ENCODE assay signal across 24 mouse cellular contexts in the genomic region with DNA sequence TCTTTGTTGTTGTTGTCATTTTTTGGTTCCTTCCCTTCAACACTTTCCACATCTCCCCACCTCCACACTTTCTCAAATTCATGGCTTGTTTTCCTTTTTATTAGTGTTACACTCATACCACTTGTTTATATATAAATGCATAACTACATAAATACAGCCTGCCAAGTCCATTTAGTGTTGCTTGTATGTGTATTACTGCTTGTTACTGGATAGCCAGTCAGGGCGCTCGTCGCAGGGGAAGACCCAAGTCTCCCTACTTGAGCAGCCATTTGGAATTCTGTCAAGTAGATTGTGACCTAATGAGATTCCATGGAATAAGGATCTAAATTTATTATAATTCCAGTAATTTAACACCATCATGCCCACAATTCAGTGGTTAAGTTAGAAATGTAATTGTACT.
"Had no signal": no experiment of that assay in that cellular context is flagged by ENCODE, and none has a peak within 500 bp of the region (broad histone marks: within the 10 kb centered on the region; RNA-seq: fewer than 3 reads in every experiment).

No protein-coding gene starts in this region.

- H3K27ac ChIP-seq: gastrocnemius, adult 2 months; heart, adult 2 months; hindbrain, embryonic 10.5 days; hindbrain, embryonic 12.5 days; hindbrain, embryonic 14.5 days; intestine, embryonic 15.5 days; layer of hippocampus, adult 2 months; left cerebral cortex, adult 2 months; limb, embryonic 10.5 days; limb, embryonic 12.5 days had no signal

- H3K27me3 ChIP-seq: heart, embryonic 12.5 days; hindbrain, embryonic 12.5 days; intestine, embryonic 15.5 days; limb, embryonic 12.5 days had no signal

- H3K9ac ChIP-seq: heart, embryonic 12.5 days; hindbrain, embryonic 12.5 days; hindbrain, embryonic 14.5 days; intestine, embryonic 15.5 days; limb, embryonic 12.5 days had no signal

- H3K4me1 ChIP-seq: heart, embryonic 12.5 days; hindbrain, embryonic 10.5 days; hindbrain, embryonic 12.5 days; intestine, embryonic 15.5 days had no signal

- H3K4me2 ChIP-seq: heart, embryonic 12.5 days; hindbrain, embryonic 12.5 days; hindbrain, embryonic 14.5 days; intestine, embryonic 15.5 days; limb, embryonic 12.5 days had no signal

- ATAC-seq: hindbrain, embryonic 16.5 days; inflammation-experienced regulatory T-cells, adult 6 months; intestine, embryonic 15.5 days; intestine, postnatal 0 days had no signal

- DNase-seq: gastrocnemius, adult 2 months; gastrocnemius, postnatal 10 days; gastrocnemius, postnatal 25 days; heart, adult 2 months; heart, postnatal 10 days; heart, postnatal 4 days; kidney, adult 18-20 months; kidney, adult 8-10 months; kidney, postnatal 10 days; kidney, postnatal 25 days; kidney, postnatal 4 days; liver had no signal

- H3K9me3 ChIP-seq: heart, embryonic 12.5 days; hindbrain, embryonic 10.5 days; hindbrain, embryonic 12.5 days; intestine, embryonic 15.5 days; limb, embryonic 10.5 days; limb, embryonic 12.5 days had no signal

- H3K4me3 ChIP-seq: gastrocnemius, adult 2 months; heart, adult 2 months; heart, embryonic 12.5 days; hindbrain, embryonic 10.5 days; hindbrain, embryonic 12.5 days; intestine, embryonic 15.5 days; layer of hippocampus, adult 2 months; left cerebral cortex, adult 2 months; limb, embryonic 10.5 days; limb, embryonic 12.5 days had no signal

- H3K36me3 ChIP-seq: heart, embryonic 12.5 days; hindbrain, embryonic 10.5 days; hindbrain, embryonic 12.5 days; intestine, embryonic 15.5 days; limb, embryonic 10.5 days; limb, embryonic 12.5 days had no signal
